ENCODE assay signal across 11 mouse cellular contexts in the genomic region with DNA sequence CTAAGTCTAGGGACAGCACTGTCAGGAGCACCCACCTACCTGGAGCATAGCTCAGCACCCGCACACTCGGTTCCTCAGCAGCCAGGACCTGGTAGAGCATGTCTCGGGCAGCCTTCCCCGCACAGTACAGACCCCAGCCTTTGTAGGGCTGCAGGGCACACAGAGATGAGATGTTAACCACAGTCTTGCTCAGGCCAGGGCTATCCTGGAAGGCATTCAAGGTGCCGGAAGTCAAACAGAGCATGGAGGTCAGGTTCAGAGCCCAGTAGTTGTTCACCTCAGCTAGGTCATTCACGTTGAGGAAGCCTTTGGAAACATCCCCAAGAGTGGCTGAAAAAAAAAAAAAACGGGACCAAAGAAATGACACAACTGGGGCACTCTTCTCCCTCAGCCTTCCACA. TPM values are rescaled to one million over a fixed set of nuclear protein-coding genes. Genes with fewer than 3 reads are reported as not detected.
DNase-seq lines count a peak whose midpoint lies in the region; ATAC-seq and TF ChIP-seq lines count a peak whose summit lies in the region.
"Not testable (repeated sequence)": the region's sequence is repeated elsewhere in the genome, so short reads cannot be mapped to it uniquely, and the experiment has no call there.
"Had no signal": no experiment of that assay in that cellular context is flagged by ENCODE, and none has a peak within 500 bp of the region (broad histone marks: within the 10 kb centered on the region; RNA-seq: fewer than 3 reads in every experiment).

No protein-coding gene starts in this region.

- TF ChIP-seq CTCF in ES-Bruce4 (IDR thresholded peaks at IDR 0.05; ENCODE audit: low read depth, low read length); forebrain, postnatal 0 days (IDR thresholded peaks at IDR 0.05; ENCODE audit: low read depth): not testable (repeated sequence)

- H3K27me3 ChIP-seq in ES-Bruce4 (ENCODE audit: control insufficient read depth, insufficient read depth, low read length, poor library complexity, severe bottlenecking); embryonic facial prominence, embryonic 12.5 days; forebrain, postnatal 0 days (ENCODE audit: insufficient read depth, low read length); hindbrain, embryonic 11.5 days (ENCODE audit: control insufficient read depth, insufficient read depth, low read length); kidney, embryonic 15.5 days; liver, embryonic 12.5 days (replicated peaks); midbrain, embryonic 10.5 days (ENCODE audit: low read depth, poor library complexity, severe bottlenecking); neural tube, embryonic 15.5 days (replicated peaks): not testable (repeated sequence)

- not testable (repeated sequence) for DNase-seq in forebrain, postnatal 0 days; hindbrain, embryonic 11.5 days (ENCODE audit: low spot score); midbrain, embryonic 10.5 days (ENCODE audit: low spot score)

- not testable (repeated sequence) for TF ChIP-seq POLR2A in ES-Bruce4 (IDR thresholded peaks at IDR 0.05; ENCODE audit: insufficient read depth, low read length)

- H3K9me3 ChIP-seq in ES-Bruce4 (replicated peaks; ENCODE audit: control insufficient read depth, insufficient read depth, low read length, poor library complexity, severe bottlenecking); embryonic facial prominence, embryonic 12.5 days; forebrain, postnatal 0 days (ENCODE audit: low read length); hindbrain, embryonic 11.5 days (ENCODE audit: control insufficient read depth, low read length); kidney, embryonic 15.5 days (replicated peaks); liver, embryonic 12.5 days (replicated peaks); midbrain, embryonic 10.5 days (replicated peaks); neural tube, embryonic 15.5 days (replicated peaks): not testable (repeated sequence)

- H3K4me3 ChIP-seq in ES-Bruce4 (ENCODE audit: low read depth, low read length) = peak overlapping the region; percentile 74
- peak overlapping the region; percentile 78 for H3K4me3 ChIP-seq in embryonic facial prominence, embryonic 12.5 days
- H3K4me3 ChIP-seq in forebrain, postnatal 0 days (ENCODE audit: low read depth, low read length) = peak overlapping the region; percentile 50
- H3K4me3 ChIP-seq in hindbrain, embryonic 11.5 days (ENCODE audit: low read depth, low read length) = peak overlapping the region; percentile 76
- peak overlapping the region; percentile 92 for H3K4me3 ChIP-seq in kidney, embryonic 15.5 days (replicated peaks)
- H3K4me3 ChIP-seq in liver, embryonic 12.5 days = peak overlapping the region; percentile 72
- H3K4me3 ChIP-seq in midbrain, embryonic 10.5 days = peak overlapping the region; percentile 76
- H3K4me3 ChIP-seq in neural tube, embryonic 15.5 days (replicated peaks) = peak overlapping the region; percentile 79

- not testable (repeated sequence) for H3K36me3 ChIP-seq in ES-Bruce4 (ENCODE audit: control insufficient read depth, insufficient read depth, low read length, poor library complexity, severe bottlenecking); forebrain, postnatal 0 days (ENCODE audit: insufficient read depth); hindbrain, embryonic 11.5 days (ENCODE audit: control insufficient read depth, insufficient read depth, low read length); neural tube, embryonic 15.5 days
- H3K36me3 ChIP-seq in embryonic facial prominence, embryonic 12.5 days = peaks cover 18% of the 10 kb centered on the region
- H3K36me3 ChIP-seq in kidney, embryonic 15.5 days = peaks cover 16% of the 10 kb centered on the region; the same call in 1 of the 2 replicates
- peaks cover 19% of the 10 kb centered on the region for H3K36me3 ChIP-seq in liver, embryonic 12.5 days
- H3K36me3 ChIP-seq in midbrain, embryonic 10.5 days = peaks cover 16% of the 10 kb centered on the region

- not testable (repeated sequence) for H3K4me1 ChIP-seq in ES-Bruce4 (ENCODE audit: control insufficient read depth, insufficient read depth, low read length); embryonic facial prominence, embryonic 12.5 days; forebrain, postnatal 0 days (ENCODE audit: insufficient read depth); hindbrain, embryonic 11.5 days (replicated peaks; ENCODE audit: control insufficient read depth, insufficient read depth, low read length); kidney, embryonic 15.5 days; liver, embryonic 12.5 days; neural tube, embryonic 15.5 days
- peaks cover 16% of the 10 kb centered on the region for H3K4me1 ChIP-seq in midbrain, embryonic 10.5 days

- peak overlapping the region; percentile 78; the same call in 1 of the 2 replicates for H3K9ac ChIP-seq in ES-Bruce4 (ENCODE audit: low read depth, poor library complexity, severe bottlenecking)
- H3K9ac ChIP-seq in embryonic facial prominence, embryonic 12.5 days = peak overlapping the region; percentile 78
- H3K9ac ChIP-seq in forebrain, postnatal 0 days = 0 out of 2 replicates have a peak overlapping the region, but pooled peaks have one; percentile 54
- not testable (repeated sequence) for H3K9ac ChIP-seq in hindbrain, embryonic 11.5 days (ENCODE audit: low read depth, low read length)
- peak overlapping the region; percentile 91 for H3K9ac ChIP-seq in kidney, embryonic 15.5 days
- H3K9ac ChIP-seq in liver, embryonic 12.5 days = peak overlapping the region; percentile 78
- H3K9ac ChIP-seq in neural tube, embryonic 15.5 days (replicated peaks) = peak overlapping the region; percentile 85; the same call in 1 of the 2 replicates

- H3K27ac ChIP-seq in ES-Bruce4 (ENCODE audit: insufficient read depth, low read length); embryonic facial prominence, embryonic 12.5 days; forebrain, postnatal 0 days (ENCODE audit: low read depth, low read length); hindbrain, embryonic 11.5 days (ENCODE audit: low read depth, low read length); liver, embryonic 12.5 days; neural tube, embryonic 15.5 days (replicated peaks): not testable (repeated sequence)
- peak overlapping the region; percentile 98; the same call in 1 of the 2 replicates for H3K27ac ChIP-seq in kidney, embryonic 15.5 days
- H3K27ac ChIP-seq in midbrain, embryonic 10.5 days (replicated peaks) = peak overlapping the region; percentile 93; the same call in 1 of the 2 replicates

- WGBS in embryonic facial prominence, embryonic 12.5 days = 59% methylated on average over 7 of the region's 7 CpGs
- 58% methylated on average over 7 of the region's 7 CpGs for WGBS in forebrain, postnatal 0 days
- WGBS in hindbrain, embryonic 11.5 days = 62% methylated on average over 7 of the region's 7 CpGs
- WGBS in kidney, embryonic 15.5 days = 58% methylated on average over 7 of the region's 7 CpGs
- WGBS in liver, embryonic 12.5 days (ENCODE audit: insufficient replicate concordance) = 59% methylated on average over 7 of the region's 7 CpGs
- 71% methylated on average over 7 of the region's 7 CpGs for WGBS in midbrain, embryonic 10.5 days
- WGBS in neural tube, embryonic 15.5 days = 67% methylated on average over 7 of the region's 7 CpGs

- H3K4me2 ChIP-seq in embryonic facial prominence, embryonic 12.5 days (replicated peaks) = peak overlapping the region; percentile 54
- H3K4me2 ChIP-seq in forebrain, postnatal 0 days (ENCODE audit: low read depth) = peak overlapping the region; percentile 67
- H3K4me2 ChIP-seq in hindbrain, embryonic 11.5 days (replicated peaks; ENCODE audit: low read depth, low read length) = peak overlapping the region; percentile 63; the same call in 1 of the 2 replicates
- H3K4me2 ChIP-seq in kidney, embryonic 15.5 days = peak overlapping the region; percentile 72
- H3K4me2 ChIP-seq in liver, embryonic 12.5 days = peak overlapping the region; percentile 81
- H3K4me2 ChIP-seq in neural tube, embryonic 15.5 days = peak overlapping the region; percentile 75

- not testable (repeated sequence) for TF ChIP-seq EP300 in ES-Bruce4 (IDR thresholded peaks at IDR 0.05; ENCODE audit: insufficient read depth, low read depth, low read length)

- not testable (repeated sequence) for ATAC-seq in embryonic facial prominence, embryonic 12.5 days (ENCODE audit: insufficient number of reproducible peaks, insufficient read depth, low FRiP score, low TSS enrichment); forebrain, postnatal 0 days; kidney, embryonic 15.5 days (replicated peaks; ENCODE audit: low FRiP score); liver, embryonic 12.5 days; neural tube, embryonic 15.5 days (ENCODE audit: low FRiP score)
- 0 out of 2 replicates have a peak, but pooled peaks have one; percentile 23 for ATAC-seq in hindbrain, embryonic 11.5 days (ENCODE audit: low FRiP score)

RNA-seq across cellular contexts. Expression of gene Spr, which starts 0.8 kb away (rescaled TPM):
- 26.0 and 26.9 TPM in 2 replicates for polyA plus RNA-seq in ES-Bruce4 (2011; ENCODE audit: insufficient read depth, insufficient read length, low read depth, missing spikeins)
- 41.7 and 44.9 TPM in 2 replicates for polyA plus RNA-seq in embryonic facial prominence, embryonic 12.5 days (2016; fragmentation: Nextera tagmentation; extraction: Ambion mirVana)
- 34.3 and 52.0 TPM in 2 replicates for total RNA-seq in forebrain, postnatal 0 days (2014; rRNA removed)
- 38.4 and 49.5 TPM in 2 replicates for polyA plus RNA-seq in forebrain, postnatal 0 days (2015; fragmentation: Nextera tagmentation; extraction: Ambion mirVana)
- polyA plus RNA-seq in hindbrain, embryonic 11.5 days (2014; fragmentation: Nextera tagmentation; extraction: Ambion mirVana) = 42.8 and 52.0 TPM in 2 replicates
- 64.0 and 66.6 TPM in 2 replicates for polyA plus RNA-seq in kidney, embryonic 15.5 days (2015; fragmentation: Nextera tagmentation; extraction: Ambion mirVana)
- polyA plus RNA-seq in liver, embryonic 12.5 days (2016; fragmentation: Nextera tagmentation; extraction: Ambion mirVana) = 31.9 and 32.3 TPM in 2 replicates
- polyA plus RNA-seq in midbrain, embryonic 10.5 days (2016; fragmentation: Nextera tagmentation; extraction: Ambion mirVana) = 48.5 and 55.7 TPM in 2 replicates
- 35.6 and 39.9 TPM in 2 replicates for polyA plus RNA-seq in neural tube, embryonic 15.5 days (2015; fragmentation: Nextera tagmentation; extraction: Ambion mirVana)

RNA-seq across cellular contexts. Expression of gene Emx1, which starts 50.5 kb away (rescaled TPM):
- polyA plus RNA-seq in ES-Bruce4 (2011; ENCODE audit: insufficient read depth, insufficient read length, low read depth, missing spikeins) = 0.56 and 1.8 TPM in 2 replicates
- 0.68 and 1.8 TPM in 2 replicates for polyA plus RNA-seq in embryonic facial prominence, embryonic 12.5 days (2016; fragmentation: Nextera tagmentation; extraction: Ambion mirVana)
- total RNA-seq in forebrain, postnatal 0 days (2014; rRNA removed) = 25.7 and 41.6 TPM in 2 replicates
- polyA plus RNA-seq in forebrain, postnatal 0 days (2015; fragmentation: Nextera tagmentation; extraction: Ambion mirVana) = 28.8 and 41.0 TPM in 2 replicates
- 0.13 TPM in 1 of 2 replicates, not detected in the other for polyA plus RNA-seq in hindbrain, embryonic 11.5 days (2014; fragmentation: Nextera tagmentation; extraction: Ambion mirVana)
- 12.1 and 12.9 TPM in 2 replicates for polyA plus RNA-seq in kidney, embryonic 15.5 days (2015; fragmentation: Nextera tagmentation; extraction: Ambion mirVana)
- polyA plus RNA-seq in liver, embryonic 12.5 days (2016; fragmentation: Nextera tagmentation; extraction: Ambion mirVana) = not detected in 2 replicates
- polyA plus RNA-seq in midbrain, embryonic 10.5 days (2016; fragmentation: Nextera tagmentation; extraction: Ambion mirVana) = 2.2 and 3.5 TPM in 2 replicates
- polyA plus RNA-seq in neural tube, embryonic 15.5 days (2015; fragmentation: Nextera tagmentation; extraction: Ambion mirVana) = not detected in 2 replicates
- total RNA-seq: adrenal gland, postnatal 14 days; gastrocnemius, adult 18-20 months; heart, postnatal 14 days had no signal
